Mouse (Mus musculus) liver, adult (tissue): Measurements from ENCODE around the gene Ttc22.

ENCODE experiments used
- GATA4 ChIP-seq: IDR thresholded peaks from 2 replicates; pipeline ENCODE4 v1.6.1; 2014; ENCODE audit warnings: mild to moderate bottlenecking, low read length; ENCODE audit not compliant: insufficient replicate concordance

The Ttc22 gene

GRCm38 (mm10) chr4:106622030-106622493 lies at the start of gene Ttc22:
Ttc22 (plus strand) TSS chr4:106622432.
- TF ChIP-seq GATA4, result no peak

DNA sequence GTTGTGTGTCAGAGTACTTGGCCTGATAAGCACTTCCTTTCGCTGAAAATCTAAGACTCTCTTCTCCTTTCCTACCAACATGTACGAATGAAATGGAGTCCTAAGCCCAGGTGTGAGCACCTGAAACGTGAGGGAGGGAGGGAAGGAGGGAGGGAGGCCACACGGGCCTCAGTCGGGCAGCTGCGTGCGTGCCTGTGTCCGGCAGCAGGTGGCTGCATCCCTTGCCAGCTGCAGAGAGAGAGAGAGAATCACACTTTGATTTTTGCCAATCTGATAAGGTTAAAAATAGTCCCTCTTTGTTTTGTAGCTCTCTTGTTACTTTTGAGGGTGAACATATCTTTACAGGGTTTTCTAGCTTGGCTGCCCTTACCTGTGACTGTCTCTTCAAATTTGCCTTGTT lies 47.2 kb upstream of the Ttc22 start:
- TF ChIP-seq GATA4, result no peak

DNA sequence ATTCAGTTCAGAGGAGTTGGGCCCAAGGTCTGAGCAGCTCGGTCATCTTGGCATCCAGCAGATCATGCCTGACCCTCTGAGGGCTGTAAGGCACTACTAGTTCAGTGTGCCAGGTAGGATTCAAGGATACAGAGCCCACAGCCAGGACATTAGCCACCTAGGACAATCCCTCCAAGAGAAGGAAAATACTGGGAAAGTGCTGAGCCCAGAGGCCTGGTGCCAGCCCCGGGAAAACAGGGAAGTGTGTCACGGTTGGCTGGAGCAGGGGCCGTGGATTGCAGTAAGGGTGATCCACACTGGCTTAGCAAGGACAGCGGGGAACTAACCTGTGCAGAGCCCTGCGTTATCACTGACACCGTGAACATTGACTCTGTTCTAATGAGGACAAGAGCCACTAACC lies 44.7 kb upstream of the Ttc22 start:
- TF ChIP-seq GATA4, result no peak

- TF ChIP-seq GATA4, result no peak
Observed at GRCm38 (mm10) chr4:106581176-106581864, 40.9 kb upstream of the Ttc22 start.

DNA sequence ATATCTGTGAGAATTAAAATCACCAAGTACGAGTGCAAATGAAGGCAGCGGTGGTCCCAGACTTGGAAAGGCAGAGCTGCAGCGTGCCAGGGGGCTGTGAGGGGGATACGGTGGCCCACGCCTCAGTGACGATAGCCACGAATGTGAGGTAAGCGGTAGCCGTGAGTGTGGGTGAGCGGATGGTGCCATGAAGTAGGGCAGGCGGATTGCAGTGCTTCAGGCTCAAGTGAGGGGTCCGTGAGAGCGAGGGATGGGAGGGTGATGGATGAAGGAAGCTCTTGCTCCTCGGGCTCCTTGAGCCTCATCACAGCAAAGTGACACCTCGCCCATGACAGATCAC lies 40.4 kb upstream of the Ttc22 start:
- no peak for TF ChIP-seq GATA4

GRCm38 (mm10) chr4:106582428-106583153 lies 39.6 kb upstream of the Ttc22 start:
- TF ChIP-seq GATA4, result no peak

DNA sequence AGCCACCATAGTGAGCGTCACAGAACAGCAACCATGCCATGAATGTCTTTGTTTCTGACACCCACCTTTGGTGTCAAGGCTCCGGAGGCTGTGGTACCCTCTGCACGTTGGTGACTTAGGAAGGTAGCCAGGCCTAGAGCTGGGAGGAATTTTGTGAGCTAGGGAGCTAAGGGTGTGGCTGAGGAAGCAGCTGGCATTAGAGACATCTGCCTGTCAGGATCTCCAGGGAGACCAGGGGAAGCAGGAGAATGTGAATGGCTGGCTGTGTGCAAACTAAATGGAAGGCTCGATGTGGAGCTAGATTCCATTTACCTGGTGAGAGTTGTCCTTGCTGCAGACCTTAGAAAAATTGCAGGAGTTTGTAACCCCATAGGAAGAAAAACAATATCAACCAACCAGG lies 37.6 kb upstream of the Ttc22 start:
- no peak for TF ChIP-seq GATA4

DNA sequence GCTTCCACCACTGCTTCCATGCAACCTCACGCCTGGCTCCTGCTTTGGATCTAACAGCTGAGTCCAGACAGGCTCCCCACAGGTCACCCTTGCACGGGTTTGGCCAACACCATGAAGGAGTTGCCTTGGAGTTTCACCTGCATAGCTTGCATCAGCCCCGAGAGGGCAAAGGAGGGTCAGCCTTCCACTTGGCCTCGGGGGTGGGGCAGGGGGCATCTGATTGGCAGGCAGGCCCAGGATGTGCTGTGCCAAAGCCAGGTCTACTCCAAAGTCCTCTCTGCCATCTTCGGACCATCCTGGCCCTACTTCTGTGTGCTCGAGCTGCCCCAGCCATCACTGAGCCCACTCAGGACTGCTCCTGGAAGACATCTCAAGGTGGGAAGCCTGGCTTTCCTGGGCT lies 35.2 kb upstream of the Ttc22 start:
- peak; percentile 86; the same call in 1 of the 2 replicates for TF ChIP-seq GATA4

- TF ChIP-seq GATA4, result no peak
Observed at GRCm38 (mm10) chr4:106590142-106590541, 32.1 kb upstream of the Ttc22 start.

DNA sequence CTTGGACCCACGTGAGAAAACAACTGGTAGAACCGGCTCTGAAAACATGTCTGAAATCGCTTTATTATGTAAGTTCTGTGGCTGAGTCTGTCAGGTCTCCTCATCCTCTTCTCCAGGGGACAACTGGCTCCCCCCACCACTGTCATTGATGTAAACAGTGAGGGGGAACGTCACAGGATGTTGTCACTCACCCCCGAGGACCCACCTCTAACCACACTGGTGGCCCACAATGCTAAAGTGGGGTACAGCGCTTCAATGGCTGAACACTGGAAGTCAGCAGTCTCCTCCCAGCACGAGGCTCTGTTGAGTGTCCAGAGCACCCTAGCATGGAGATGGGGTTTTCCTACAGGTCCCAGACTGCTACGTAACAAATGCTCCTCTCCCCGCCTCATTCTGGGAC lies 31.4 kb upstream of the Ttc22 start:
- TF ChIP-seq GATA4, result no peak

- TF ChIP-seq GATA4, result no peak
Observed at GRCm38 (mm10) chr4:106593636-106594035, 28.6 kb upstream of the Ttc22 start.

GRCm38 (mm10) chr4:106596200-106596599 lies 26.0 kb upstream of the Ttc22 start:
- TF ChIP-seq GATA4, result no peak

GRCm38 (mm10) chr4:106597055-106597454 lies 25.2 kb upstream of the Ttc22 start:
- no peak for TF ChIP-seq GATA4

DNA sequence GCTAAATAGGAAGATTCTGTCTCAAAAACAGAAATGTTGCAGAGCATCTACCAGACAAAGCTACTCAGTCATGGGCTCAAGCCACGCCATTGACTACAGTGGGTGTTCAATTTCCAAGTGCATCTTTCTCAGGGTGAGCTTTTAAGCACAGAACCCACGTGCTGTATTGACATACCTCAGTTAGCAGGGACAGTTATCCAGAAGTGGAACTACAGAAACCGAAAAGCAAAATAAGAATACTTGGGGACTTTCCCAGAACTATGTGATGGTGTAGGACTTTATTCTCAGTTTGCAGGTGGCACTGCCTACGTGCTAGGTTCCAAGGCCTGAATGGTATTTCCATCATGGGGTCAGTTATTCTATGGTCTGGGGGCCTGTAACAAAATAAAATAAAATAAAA lies 24.5 kb upstream of the Ttc22 start:
- TF ChIP-seq GATA4, result no peak

DNA sequence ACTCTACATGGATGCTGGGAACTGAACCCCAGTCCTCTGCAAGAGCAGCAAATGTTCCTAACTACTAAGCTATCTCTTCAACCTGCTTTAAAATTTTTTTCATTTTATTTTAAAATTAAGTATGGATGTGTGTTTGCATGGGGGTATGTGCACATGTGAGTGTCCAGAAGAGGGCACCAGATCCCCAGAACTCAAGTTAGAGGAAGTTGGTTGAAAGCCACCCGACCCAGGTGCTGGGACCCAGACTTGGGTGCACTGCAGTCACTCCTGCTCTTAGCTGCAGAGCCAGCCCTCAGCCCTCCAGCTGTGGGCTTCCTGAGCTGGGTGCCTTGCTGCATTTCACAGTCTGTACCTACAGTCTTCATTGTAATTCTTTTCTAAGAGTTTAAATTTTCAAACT lies 22.8 kb upstream of the Ttc22 start:
- TF ChIP-seq GATA4, result no peak

DNA sequence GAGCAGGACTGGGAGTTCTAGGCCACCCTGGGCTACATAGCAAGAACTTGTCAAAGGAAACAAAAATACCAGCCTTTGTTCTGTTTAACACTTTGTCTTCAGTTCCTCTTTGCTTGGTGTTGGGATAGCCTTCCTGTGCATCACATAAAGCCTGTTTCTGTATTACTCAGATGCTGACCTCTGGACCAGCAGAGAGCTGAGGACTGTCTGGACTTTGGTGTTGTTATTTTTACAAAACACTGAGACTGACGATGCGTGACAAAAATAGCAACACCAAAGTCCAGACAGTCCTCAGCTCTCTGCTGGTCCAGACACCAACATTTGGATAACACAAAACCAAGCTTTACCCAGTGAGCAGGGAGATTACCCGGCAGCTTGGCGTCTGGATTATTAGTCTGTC lies 21.5 kb upstream of the Ttc22 start:
- no peak for TF ChIP-seq GATA4

GRCm38 (mm10) chr4:106606639-106607554 lies 15.3 kb upstream of the Ttc22 start:
- no peak for TF ChIP-seq GATA4
